Mouse (Mus musculus): Measurements from ENCODE around the gene Txnip. TPM values are rescaled to one million over a fixed set of nuclear protein-coding genes. Genes with fewer than 3 reads are reported as not detected.
"Not testable (repeated sequence)": the region's sequence is repeated elsewhere in the genome, so short reads cannot be mapped to it uniquely, and the experiment has no call there.

Gene Txnip
- polyA plus RNA-seq, 1 experiment from 2014 or later: 62.3 TPM

DNA sequence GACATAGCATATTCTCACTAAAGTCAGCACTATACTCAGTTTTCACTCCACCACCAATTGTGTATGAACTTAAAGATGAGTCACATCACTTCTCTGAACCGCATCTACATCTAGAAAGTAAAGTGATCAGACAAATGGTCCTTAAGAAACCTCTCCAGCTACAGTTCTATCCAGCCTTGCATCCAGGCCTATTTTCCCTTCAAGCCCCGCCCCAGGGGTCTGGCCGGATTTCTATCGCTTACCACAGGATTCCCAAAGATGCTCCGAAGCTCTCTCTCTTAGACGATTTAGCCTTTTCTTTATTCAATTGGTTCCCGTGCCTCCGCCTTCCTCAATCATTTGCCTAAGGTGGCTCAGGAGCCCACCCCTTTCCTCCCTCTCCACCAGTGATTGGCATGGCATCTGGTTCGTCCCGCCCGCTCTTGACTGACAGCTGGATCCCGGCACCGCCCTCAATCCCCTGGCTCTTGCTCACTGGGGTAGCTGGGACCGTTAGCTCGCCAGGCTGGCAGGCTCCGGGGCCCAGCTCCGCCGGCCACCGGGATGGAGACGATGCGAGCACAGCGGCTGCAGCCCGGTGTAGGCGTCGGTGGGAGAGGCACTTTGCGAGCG, 43.0 kb downstream of the Txnip start, which contains the start of gene Lix1l:
TSS of gene Lix1l (plus strand) at position 511 of the 612 bp plus-strand sequence.
- DNase-seq (ENCODE audit: low spot score) (peak; percentile 98), ATAC-seq (replicated peaks; ENCODE audit: insufficient number of reproducible peaks, low FRiP score, low TSS enrichment, low read depth) (peak; percentile 95)
- H3K27ac ChIP-seq (replicated peaks; ENCODE audit: low read depth, low read length): peak within 1 kb of the TSS; percentile 74
- H3K36me3 ChIP-seq (replicated peaks; ENCODE audit: control insufficient read depth, insufficient read depth, low read depth, low read length): no peaks in the 10 kb centered on the region
- H3K9ac ChIP-seq (replicated peaks; ENCODE audit: low read length): peak within 1 kb of the TSS; percentile 73
- H3K27me3 ChIP-seq (ENCODE audit: control insufficient read depth, insufficient read depth, low read length): peaks cover 9% of the 10 kb centered on the region; the same call in 1 of the 2 replicates
- H3K9me3 ChIP-seq (replicated peaks; ENCODE audit: control insufficient read depth, low read length): no peaks in the 10 kb centered on the region
- H3K4me2 ChIP-seq (ENCODE audit: low read depth, low read length): peak within 1 kb of the TSS; percentile 60
- H3K4me1 ChIP-seq (ENCODE audit: control insufficient read depth, insufficient read depth, low read length): peaks cover 6% of the 10 kb centered on the region
- peak within 1 kb of the TSS; percentile 63 for H3K4me3 ChIP-seq (ENCODE audit: low read depth, low read length)
- WGBS: under 1% methylated on average over 27 of the region's 27 CpGs

DNA sequence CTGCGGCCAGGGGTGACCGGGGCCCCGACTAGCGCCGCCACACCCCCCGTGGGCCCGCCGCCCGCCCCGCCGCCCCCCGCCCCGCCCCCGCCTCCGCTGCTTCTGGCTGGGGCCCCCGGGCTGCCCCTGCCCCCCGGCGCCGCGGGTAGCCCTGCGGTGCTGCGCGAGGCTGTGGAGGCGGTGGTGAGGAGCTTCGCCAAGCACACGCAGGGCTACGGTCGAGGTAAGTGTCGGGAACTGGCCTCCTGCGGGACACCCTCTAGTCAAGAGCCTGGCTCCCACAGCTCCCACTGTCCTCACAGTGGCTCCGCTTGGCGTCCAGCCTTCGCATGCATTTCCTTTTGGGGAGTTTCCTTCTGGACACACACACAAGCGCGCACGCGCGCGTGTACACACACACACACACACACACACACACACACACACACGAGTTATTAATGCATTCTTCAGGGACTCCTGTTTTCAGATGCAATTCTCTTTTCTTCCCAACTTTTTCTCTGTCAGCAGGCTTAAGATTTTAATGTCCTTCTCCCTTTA, 43.6 kb downstream of the Txnip start:
- no peaks in the 10 kb centered on the region for H3K36me3 ChIP-seq (replicated peaks; ENCODE audit: control insufficient read depth, insufficient read depth, low read depth, low read length)
- peak overlapping the region; percentile 63 for H3K4me3 ChIP-seq (ENCODE audit: low read depth, low read length)
- H3K4me2 ChIP-seq (ENCODE audit: low read depth, low read length): peak overlapping the region; percentile 60
- H3K9ac ChIP-seq (replicated peaks; ENCODE audit: low read length): peak overlapping the region; percentile 73
- under 1% methylated on average over 18 of the region's 40 CpGs for WGBS
- DNase-seq (ENCODE audit: low spot score) (peak; percentile 73), ATAC-seq (replicated peaks; ENCODE audit: insufficient number of reproducible peaks, low FRiP score, low TSS enrichment, low read depth) (peak; percentile 59)
- peaks cover 5% of the 10 kb centered on the region for H3K4me1 ChIP-seq (ENCODE audit: control insufficient read depth, insufficient read depth, low read length)
- peak overlapping the region; percentile 74 for H3K27ac ChIP-seq (replicated peaks; ENCODE audit: low read depth, low read length)
- H3K27me3 ChIP-seq (ENCODE audit: control insufficient read depth, insufficient read depth, low read length): peaks cover 9% of the 10 kb centered on the region; the same call in 1 of the 2 replicates
- no peaks in the 10 kb centered on the region for H3K9me3 ChIP-seq (replicated peaks; ENCODE audit: control insufficient read depth, low read length)

DNA sequence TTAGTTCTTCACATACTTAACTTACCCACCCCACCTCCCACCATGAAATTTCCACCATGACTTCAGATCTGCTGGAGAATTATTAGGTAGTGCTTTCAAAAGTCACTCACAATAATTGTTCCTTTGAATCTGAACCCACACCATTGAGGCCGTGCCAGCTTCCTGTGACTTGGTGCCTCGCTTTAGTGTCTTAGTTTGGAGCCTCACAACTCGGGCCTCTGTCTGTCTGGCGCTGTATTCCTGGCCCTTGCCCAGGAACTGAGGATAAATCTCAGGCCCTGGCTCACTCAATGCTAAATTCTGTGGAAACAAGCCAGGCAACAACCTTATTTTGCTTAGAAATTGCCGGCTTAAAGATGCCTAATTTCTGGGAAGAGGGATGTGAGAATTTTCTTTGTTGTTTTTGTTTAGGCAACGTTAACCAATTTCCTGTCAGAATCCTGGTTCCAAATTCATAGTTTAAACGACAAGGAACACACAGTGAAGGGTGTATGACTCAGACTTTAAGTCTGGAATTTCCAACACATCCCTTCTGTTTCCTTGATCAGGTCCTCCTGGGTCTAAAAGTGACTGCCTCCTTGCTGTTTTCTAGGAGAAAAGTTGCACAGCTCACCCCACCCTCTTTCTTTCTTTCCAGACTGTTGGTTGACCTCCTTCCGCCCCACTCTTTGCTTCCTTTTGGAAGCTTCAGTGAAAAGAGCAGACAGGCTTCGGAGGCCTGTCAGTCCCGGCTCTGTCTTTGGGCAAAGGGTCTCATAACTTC, 44.4 kb downstream of the Txnip start:
- Histone ChIP-seq H3K9me3 (replicated peaks; ENCODE audit: control insufficient read depth, low read length) (no peaks in the 10 kb centered on the region), H3K4me3 (ENCODE audit: low read depth, low read length) (peak overlapping the region; percentile 63), H3K9ac (replicated peaks; ENCODE audit: low read length) (peak overlapping the region; percentile 73), H3K36me3 (replicated peaks; ENCODE audit: control insufficient read depth, insufficient read depth, low read depth, low read length) (no peaks in the 10 kb centered on the region), H3K27ac (replicated peaks; ENCODE audit: low read depth, low read length) (0 out of 2 replicates have a peak overlapping the region, but pooled peaks have one; percentile 74), H3K4me2 (ENCODE audit: low read depth, low read length) (peak overlapping the region; percentile 60), H3K27me3 (ENCODE audit: control insufficient read depth, insufficient read depth, low read length) (peaks cover 5% of the 10 kb centered on the region; the same call in 1 of the 2 replicates), H3K4me1 (ENCODE audit: control insufficient read depth, insufficient read depth, low read length) (no peaks in the 10 kb centered on the region; the same call in 1 of the 2 replicates)
- DNase-seq (ENCODE audit: low spot score) (no peak), ATAC-seq (replicated peaks; ENCODE audit: insufficient number of reproducible peaks, low FRiP score, low TSS enrichment, low read depth) (no peak)
- WGBS: 26% methylated on average over 10 of the region's 10 CpGs

DNA sequence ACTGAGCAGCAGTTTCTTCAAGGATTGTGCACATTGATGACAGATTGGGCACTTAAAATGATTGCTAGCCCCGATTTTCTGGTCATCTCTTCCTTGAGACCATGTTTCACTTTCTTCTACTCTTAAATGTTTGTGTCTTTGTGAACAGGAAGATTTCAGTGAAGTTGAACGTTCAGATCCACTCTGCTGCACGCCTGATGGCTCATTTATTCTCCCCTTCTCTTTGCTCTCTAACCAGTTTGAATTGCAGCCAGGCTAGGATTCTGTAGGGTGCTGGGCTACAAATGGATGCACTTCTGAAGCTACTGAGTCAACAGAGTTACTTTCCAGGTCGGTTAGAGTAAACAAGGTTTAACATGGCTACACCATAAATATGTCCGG, 44.9 kb downstream of the Txnip start:
- Histone ChIP-seq H3K4me1 (ENCODE audit: control insufficient read depth, insufficient read depth, low read length) (no peaks in the 10 kb centered on the region; the same call in 1 of the 2 replicates), H3K9me3 (replicated peaks; ENCODE audit: control insufficient read depth, low read length) (no peaks in the 10 kb centered on the region), H3K36me3 (replicated peaks; ENCODE audit: control insufficient read depth, insufficient read depth, low read depth, low read length) (no peaks in the 10 kb centered on the region), H3K27ac (replicated peaks; ENCODE audit: low read depth, low read length) (no peak overlapping the region), H3K27me3 (ENCODE audit: control insufficient read depth, insufficient read depth, low read length) (peaks cover 5% of the 10 kb centered on the region; the same call in 1 of the 2 replicates), H3K9ac (replicated peaks; ENCODE audit: low read length) (peak overlapping the region; percentile 73), H3K4me3 (ENCODE audit: low read depth, low read length) (peak overlapping the region; percentile 63), H3K4me2 (ENCODE audit: low read depth, low read length) (peak overlapping the region; percentile 60)
- ATAC-seq (replicated peaks; ENCODE audit: insufficient number of reproducible peaks, low FRiP score, low TSS enrichment, low read depth): no peak
- DNase-seq (ENCODE audit: low spot score): no peak
- 56% methylated on average over 5 of the region's 5 CpGs for WGBS

DNA sequence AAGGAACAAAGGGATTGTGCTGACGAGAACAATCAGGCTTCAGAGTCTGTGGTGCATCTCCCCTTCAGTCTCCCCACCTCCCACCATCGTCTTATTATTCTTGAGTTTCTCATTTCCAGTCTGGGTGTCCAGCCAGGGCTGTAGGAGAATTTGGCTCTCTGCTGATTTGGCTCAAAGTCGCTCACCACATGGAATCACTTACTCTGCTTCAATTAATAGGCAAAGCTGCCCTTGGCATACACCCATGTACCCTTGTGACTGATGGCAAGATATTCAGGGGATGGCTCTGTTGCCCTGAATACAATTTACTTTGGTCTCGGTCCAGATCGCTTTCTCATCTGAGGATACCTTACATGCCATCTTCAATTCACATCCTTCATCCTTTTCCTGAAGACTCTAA, 45.6 kb downstream of the Txnip start:
- 53% methylated on average over 5 of the region's 5 CpGs for WGBS
- Histone ChIP-seq H3K4me2 (ENCODE audit: low read depth, low read length) (peak overlapping the region; percentile 60), H3K9me3 (replicated peaks; ENCODE audit: control insufficient read depth, low read length) (no peaks in the 10 kb centered on the region), H3K36me3 (replicated peaks; ENCODE audit: control insufficient read depth, insufficient read depth, low read depth, low read length) (no peaks in the 10 kb centered on the region), H3K27me3 (ENCODE audit: control insufficient read depth, insufficient read depth, low read length) (peaks cover 5% of the 10 kb centered on the region; the same call in 1 of the 2 replicates), H3K9ac (replicated peaks; ENCODE audit: low read length) (peak overlapping the region; percentile 15; the same call in 1 of the 2 replicates), H3K4me3 (ENCODE audit: low read depth, low read length) (peak overlapping the region; percentile 63; the same call in 1 of the 2 replicates), H3K4me1 (ENCODE audit: control insufficient read depth, insufficient read depth, low read length) (no peaks in the 10 kb centered on the region; the same call in 1 of the 2 replicates), H3K27ac (replicated peaks; ENCODE audit: low read depth, low read length) (no peak overlapping the region)
- ATAC-seq (replicated peaks; ENCODE audit: insufficient number of reproducible peaks, low FRiP score, low TSS enrichment, low read depth) (no peak), DNase-seq (ENCODE audit: low spot score) (peak; percentile 28)

DNA sequence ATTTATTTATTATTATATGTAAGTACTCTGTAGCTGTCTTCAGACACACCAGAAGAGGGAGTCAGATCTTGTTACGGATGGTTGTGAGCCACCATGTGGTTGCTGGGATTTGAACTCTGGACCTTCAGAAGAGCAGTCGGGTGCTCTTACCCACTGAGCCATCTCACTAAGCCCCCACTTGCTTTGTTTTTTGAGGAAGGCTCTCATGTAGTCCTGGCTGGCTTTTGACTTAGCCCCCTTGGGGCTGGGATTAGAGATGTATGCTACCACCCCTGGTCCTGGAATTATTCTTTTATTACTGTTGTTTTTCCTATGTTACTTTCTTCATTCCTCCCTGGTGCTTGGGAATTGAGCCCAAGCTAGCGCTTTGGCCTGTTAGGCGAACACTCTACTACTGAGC, 48.2 kb downstream of the Txnip start:
- H3K27ac ChIP-seq (replicated peaks; ENCODE audit: low read depth, low read length); H3K4me2 ChIP-seq (ENCODE audit: low read depth, low read length); H3K4me3 ChIP-seq (ENCODE audit: low read depth, low read length); DNase-seq (ENCODE audit: low spot score); ATAC-seq (replicated peaks; ENCODE audit: insufficient number of reproducible peaks, low FRiP score, low TSS enrichment, low read depth); H3K9ac ChIP-seq (replicated peaks; ENCODE audit: low read length); H3K9me3 ChIP-seq (replicated peaks; ENCODE audit: control insufficient read depth, low read length); H3K36me3 ChIP-seq (replicated peaks; ENCODE audit: control insufficient read depth, insufficient read depth, low read depth, low read length); H3K4me1 ChIP-seq (ENCODE audit: control insufficient read depth, insufficient read depth, low read length); H3K27me3 ChIP-seq (ENCODE audit: control insufficient read depth, insufficient read depth, low read length): not testable (repeated sequence)
- 92% methylated on average over 3 of the region's 4 CpGs for WGBS

DNA sequence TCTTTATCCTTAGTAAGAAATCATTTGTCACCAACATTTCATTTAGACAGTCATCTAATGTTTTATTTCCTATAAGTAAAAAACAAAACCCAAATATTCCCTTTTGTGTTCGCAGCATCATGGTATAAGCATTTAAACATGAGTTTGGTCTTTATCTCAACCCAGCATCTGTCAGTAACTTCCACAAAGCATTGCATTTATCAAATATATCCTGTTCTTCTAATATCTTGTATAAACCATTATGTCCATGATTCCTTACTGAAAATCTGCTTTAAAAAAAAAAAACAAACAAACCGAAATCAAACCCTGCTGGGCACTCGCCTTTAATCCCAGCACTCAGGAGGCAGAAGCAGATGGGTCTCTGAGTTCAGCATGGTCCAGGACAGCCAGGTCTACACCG, 48.9 kb downstream of the Txnip start:
- Histone ChIP-seq H3K36me3 (replicated peaks; ENCODE audit: control insufficient read depth, insufficient read depth, low read depth, low read length) (no peaks in the 10 kb centered on the region), H3K9ac (replicated peaks; ENCODE audit: low read length) (no peak overlapping the region), H3K27ac (replicated peaks; ENCODE audit: low read depth, low read length) (no peak overlapping the region), H3K9me3 (replicated peaks; ENCODE audit: control insufficient read depth, low read length) (no peaks in the 10 kb centered on the region), H3K4me1 (ENCODE audit: control insufficient read depth, insufficient read depth, low read length) (no peaks in the 10 kb centered on the region), H3K27me3 (ENCODE audit: control insufficient read depth, insufficient read depth, low read length) (no peaks in the 10 kb centered on the region), H3K4me2 (ENCODE audit: low read depth, low read length) (no peak overlapping the region), H3K4me3 (ENCODE audit: low read depth, low read length) (no peak overlapping the region)
- 90% methylated on average over 4 of the region's 4 CpGs for WGBS
- DNase-seq (ENCODE audit: low spot score): no peak
- no peak for ATAC-seq (replicated peaks; ENCODE audit: insufficient number of reproducible peaks, low FRiP score, low TSS enrichment, low read depth)

All from embryonic facial prominence, embryonic 11.5 days (tissue).